Mouse (Mus musculus) C2C12 (cell line): ENCODE data around the gene Kif2c. TPM values are rescaled to one million over a fixed set of nuclear protein-coding genes. Genes with fewer than 3 reads are reported as not detected.

ENCODE experiments used
- H3K27me3 ChIP-seq: one replicate; pipeline ENCODE4 v1.6.1; 2011; ENCODE audit not compliant: control insufficient read depth, insufficient read depth, insufficient read length
- H3K36me3 ChIP-seq: one replicate; pipeline ENCODE4 v1.6.1; 2011; ENCODE audit not compliant: control insufficient read depth, insufficient read depth
- H3K4me3 ChIP-seq: one replicate; pipeline ENCODE4 v1.5.1; 2011; ENCODE audit warnings: mild to moderate bottlenecking, control low read depth; ENCODE audit not compliant: poor library complexity, insufficient read depth, severe bottlenecking
- H3K79me2 ChIP-seq: one replicate; pipeline ENCODE4 v1.6.1; 2011; ENCODE audit not compliant: control insufficient read depth, insufficient read depth
- H3K79me3 ChIP-seq: one replicate; pipeline ENCODE4 v1.6.1; 2011; ENCODE audit warnings: low read depth, control low read depth
- H3ac ChIP-seq: one replicate; pipeline ENCODE3; 2011; ENCODE audit warnings: low read depth; ENCODE audit not compliant: control insufficient read depth, insufficient read length
- CEBPB ChIP-seq: IDR thresholded peaks from one replicate; pipeline ENCODE4 v1.6.1; 2011; ENCODE audit warnings: low read depth, mild to moderate bottlenecking, control low read depth, moderate library complexity
- CTCF ChIP-seq: IDR thresholded peaks from one replicate; pipeline ENCODE4 v1.5.1; 2011; ENCODE audit not compliant: control insufficient read depth, insufficient read depth, insufficient read length
- FOSL1 ChIP-seq: IDR thresholded peaks from one replicate; pipeline ENCODE4 v1.8.0; 2011; ENCODE audit warnings: mild to moderate bottlenecking, low read length; ENCODE audit not compliant: poor library complexity, insufficient read depth, severe bottlenecking
- MAX ChIP-seq: IDR thresholded peaks from one replicate; pipeline ENCODE4 v1.6.1; 2011; ENCODE audit warnings: mild to moderate bottlenecking, control low read depth
- MYOD1 ChIP-seq: IDR thresholded peaks from one replicate; pipeline ENCODE4 v1.6.1; 2011; ENCODE audit warnings: low read depth; ENCODE audit not compliant: control insufficient read depth, insufficient read length
- MYOG ChIP-seq: IDR thresholded peaks from one replicate; pipeline ENCODE4 v1.6.1; 2011; ENCODE audit not compliant: control insufficient read depth, insufficient read length; ENCODE audit errors: extremely low read depth
- USF1 ChIP-seq: IDR thresholded peaks from one replicate; pipeline ENCODE4 v1.6.1; 2011; ENCODE audit warnings: low read depth, mild to moderate bottlenecking, control low read depth, moderate library complexity
- long read RNA-seq, 2 experiments: library from polyadenylated mRNA; unstranded; transcript quantifications; one replicate each; pipeline ENCODE4 v2.0.0; 2019 to 2020
- polyA plus RNA-seq: library from polyadenylated mRNA; unstranded; fragments of >200 nt; fragmentation: generic; extraction: Trizol; gene quantifications from one replicate; pipeline ENCODE4 v1.2.1, GENCODE M21; 2012; ENCODE audit warnings: missing spikeins

Kif2c gene
- polyA plus RNA-seq: 49.2 TPM
- long read RNA-seq, experiment 1, transcript Kif2c-201 (20 exons, 2,842 nt): major isoform, 29 of 38 reads
- long read RNA-seq, experiment 1, partial matches to known transcripts: 5 of 38 reads
- long read RNA-seq, experiment 1, other reads (novel, unspliced or antisense): 4 of 38 reads
- long read RNA-seq, experiment 2, transcript Kif2c-201 (20 exons, 2,842 nt): major isoform, 496 of 526 reads
- long read RNA-seq, experiment 2, partial matches to known transcripts: 9 of 526 reads
- long read RNA-seq, experiment 2, other reads (novel, unspliced or antisense): 21 of 526 reads

DNA sequence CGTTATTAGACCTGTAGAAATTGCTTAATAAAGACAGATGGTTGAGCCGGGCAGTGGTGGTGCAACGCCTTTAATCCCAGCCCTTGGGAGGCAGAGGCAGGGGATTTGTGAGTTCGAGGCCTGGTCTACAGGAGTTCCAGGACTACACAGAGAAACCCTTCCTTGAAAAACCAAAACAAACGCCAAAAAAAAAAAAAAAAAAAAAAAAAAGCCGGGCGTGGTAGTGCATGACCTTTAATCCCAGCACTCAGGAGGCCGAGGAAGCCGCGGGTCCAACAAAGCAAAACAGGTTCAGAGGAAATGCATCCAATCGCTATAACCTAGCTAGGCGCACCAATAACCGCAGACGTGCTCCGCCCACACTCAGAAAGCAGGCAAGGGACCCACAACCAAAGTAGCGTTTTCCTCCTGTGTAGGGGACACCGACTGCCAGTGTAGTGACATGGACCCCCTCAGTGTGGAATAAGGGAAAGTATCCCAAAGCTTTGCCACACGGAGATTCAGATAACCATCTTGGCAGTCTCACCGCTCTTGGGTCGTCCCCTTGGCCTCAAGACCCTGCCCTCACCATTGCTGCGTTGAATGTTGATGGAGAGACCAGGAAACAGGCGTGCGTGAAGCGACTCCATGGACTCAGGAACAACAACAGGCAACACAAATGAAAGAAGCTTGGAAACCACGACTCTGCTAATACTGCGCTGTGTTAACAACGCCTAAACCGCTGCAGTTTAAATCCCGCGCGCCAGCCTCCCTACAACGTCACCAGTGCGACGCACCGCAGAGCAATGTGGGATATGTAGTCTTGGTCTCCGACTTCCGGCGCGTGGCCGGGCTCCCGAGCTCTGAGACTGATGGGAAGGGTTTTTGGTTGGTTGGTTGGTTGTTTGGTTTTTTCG is at the start of gene Kif2c:
TSS of gene Kif2c (minus strand) at position 777 of the 896 bp plus-strand sequence.
- Histone ChIP-seq H3K79me2 (peaks cover 33% of the 10 kb centered on the region), H3ac (peak within 1 kb of the TSS; percentile 98), H3K4me3 (peak within 1 kb of the TSS; percentile 56), H3K27me3 (no peaks in the 10 kb centered on the region), H3K36me3 (peaks cover 30% of the 10 kb centered on the region), H3K79me3 (peaks cover 18% of the 10 kb centered on the region)
- TF ChIP-seq CTCF: no peak
- peak; percentile 27 for TF ChIP-seq USF1
- no peak for TF ChIP-seq FOSL1
- TF ChIP-seq CEBPB: no peak
- no peak for TF ChIP-seq MYOD1
- peak; percentile 80 for TF ChIP-seq MAX
- TF ChIP-seq MYOG: no peak

DNA sequence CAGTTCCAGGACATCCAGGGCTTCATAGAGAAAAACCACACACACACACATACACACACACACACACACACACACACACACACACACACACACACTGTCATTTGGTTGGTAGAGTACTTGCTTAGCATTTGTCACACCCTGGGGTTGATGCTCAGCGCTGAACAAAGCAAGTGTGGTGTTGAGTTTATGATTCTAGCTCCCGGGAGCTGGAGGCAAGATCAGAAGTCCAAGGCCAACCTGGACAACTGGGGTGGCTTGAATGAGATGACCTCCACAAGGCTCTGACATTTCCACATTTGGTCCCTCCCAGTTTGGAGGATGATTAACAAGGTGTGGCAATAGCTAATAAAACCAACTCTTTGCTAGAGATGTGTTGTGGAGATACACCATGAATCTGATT is 48.8 kb upstream of the Kif2c start:
- Histone ChIP-seq H3K36me3 (no peaks in the 10 kb centered on the region), H3K79me3 (no peaks in the 10 kb centered on the region), H3K79me2 (no peaks in the 10 kb centered on the region), H3K27me3 (peaks cover 25% of the 10 kb centered on the region), H3ac (no peak overlapping the region), H3K4me3 (no peak overlapping the region)
- no peak for TF ChIP-seq CTCF
- TF ChIP-seq USF1: no peak
- no peak for TF ChIP-seq MYOG

DNA sequence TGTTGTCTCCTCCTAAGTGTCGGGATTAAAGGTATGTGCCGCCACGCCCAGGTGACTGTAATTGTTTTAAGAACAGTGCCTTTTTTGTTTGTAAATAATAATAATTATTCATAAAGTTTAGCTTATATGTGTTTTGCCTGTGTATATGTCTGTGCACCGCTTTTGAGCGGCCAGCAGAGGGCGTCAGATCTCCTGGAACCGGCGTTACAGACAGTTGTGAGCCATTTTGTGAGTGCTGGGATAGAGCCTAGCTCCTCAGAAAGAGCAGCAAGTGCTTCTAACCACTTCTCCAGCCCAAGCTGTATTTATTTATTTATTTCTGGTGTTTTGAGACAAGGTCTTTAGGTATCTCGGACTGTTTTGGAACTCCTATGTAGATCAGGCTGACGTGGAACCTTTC is 47.9 kb upstream of the Kif2c start:
- TF ChIP-seq CTCF: no peak
- TF ChIP-seq CEBPB: no peak
- no peak for TF ChIP-seq FOSL1
- no peak for TF ChIP-seq MAX
- TF ChIP-seq MYOG: no peak
- no peak for TF ChIP-seq MYOD1
- no peak for TF ChIP-seq USF1
- H3K79me2 ChIP-seq: no peaks in the 10 kb centered on the region
- no peak overlapping the region for H3K4me3 ChIP-seq
- H3K27me3 ChIP-seq: peaks cover 24% of the 10 kb centered on the region
- no peak overlapping the region for H3ac ChIP-seq
- H3K36me3 ChIP-seq: no peaks in the 10 kb centered on the region
- H3K79me3 ChIP-seq: no peaks in the 10 kb centered on the region

DNA sequence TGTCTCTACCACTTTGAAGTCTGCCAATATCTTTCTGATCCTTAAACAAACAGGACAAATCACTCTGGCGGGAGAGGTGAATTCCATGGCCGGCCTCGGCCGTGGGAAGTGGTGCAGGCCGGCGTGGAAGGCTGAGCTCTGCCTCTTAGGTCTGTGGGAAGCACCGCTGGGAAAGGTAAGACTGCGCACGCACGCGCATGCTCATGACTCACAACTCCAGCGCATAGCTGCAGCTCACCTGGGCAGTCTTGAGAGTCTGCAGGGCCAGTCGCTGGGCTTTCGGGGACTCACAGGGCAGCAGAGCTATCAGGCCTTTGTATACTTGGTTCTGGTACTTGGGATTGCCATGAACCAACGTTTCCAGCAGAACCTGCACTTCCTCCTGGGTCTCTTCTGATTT is 47.2 kb upstream of the Kif2c start:
- no peaks in the 10 kb centered on the region for H3K36me3 ChIP-seq
- TF ChIP-seq MYOD1 (no peak), MAX (no peak), FOSL1 (no peak), CEBPB (no peak), USF1 (no peak), CTCF (no peak), MYOG (no peak)
- no peak overlapping the region for H3ac ChIP-seq
- H3K27me3 ChIP-seq: peaks cover 17% of the 10 kb centered on the region
- H3K79me3 ChIP-seq: no peaks in the 10 kb centered on the region
- no peaks in the 10 kb centered on the region for H3K79me2 ChIP-seq
- H3K4me3 ChIP-seq: no peak overlapping the region

DNA sequence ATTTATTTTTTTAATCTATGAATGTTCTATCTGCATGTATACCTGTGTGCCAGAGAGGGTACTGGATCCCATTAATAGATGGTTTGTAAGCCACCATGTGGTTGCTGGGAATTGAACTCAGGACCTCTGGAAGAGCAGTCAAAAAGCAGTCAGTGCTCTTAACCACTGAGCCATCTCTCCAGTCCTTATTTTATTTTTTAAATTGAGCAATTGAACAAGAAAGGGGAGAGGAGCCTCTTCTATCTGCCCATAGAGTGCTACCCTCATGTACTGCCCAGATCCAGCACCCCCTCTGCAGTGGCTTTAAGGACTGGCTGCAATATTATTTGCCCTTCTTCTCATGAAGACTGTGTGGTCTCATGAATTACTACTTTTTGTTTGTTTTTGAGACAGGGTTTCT is 42.8 kb upstream of the Kif2c start:
- Histone ChIP-seq H3K79me2 (no peaks in the 10 kb centered on the region), H3K4me3 (no peak overlapping the region), H3K79me3 (no peaks in the 10 kb centered on the region), H3K27me3 (peaks cover 16% of the 10 kb centered on the region), H3K36me3 (no peaks in the 10 kb centered on the region), H3ac (no peak overlapping the region)
- no peak for TF ChIP-seq USF1
- no peak for TF ChIP-seq MAX
- TF ChIP-seq FOSL1: no peak
- no peak for TF ChIP-seq CTCF
- no peak for TF ChIP-seq MYOD1
- TF ChIP-seq MYOG: no peak
- TF ChIP-seq CEBPB: no peak

DNA sequence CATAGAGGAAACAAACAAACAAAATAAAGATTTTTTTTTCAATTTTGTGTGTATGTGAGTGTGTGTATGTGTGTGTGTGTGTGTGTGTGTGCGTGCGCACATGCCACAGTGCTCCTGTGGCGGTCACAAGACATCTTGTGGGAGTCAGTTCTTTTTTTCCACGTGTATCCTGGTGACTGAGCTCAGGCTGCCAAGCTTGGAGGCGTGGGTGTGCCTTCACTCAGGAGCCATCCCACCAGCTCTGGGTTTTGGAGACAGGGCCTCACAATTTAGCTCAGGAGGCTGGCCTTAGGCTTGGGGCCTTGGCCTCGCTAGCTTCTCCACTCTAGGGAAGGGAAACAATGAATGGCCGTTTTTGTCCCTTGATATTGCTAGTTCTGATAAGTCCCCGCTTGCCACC is 41.7 kb upstream of the Kif2c start:
- Histone ChIP-seq H3K27me3 (peaks cover 9% of the 10 kb centered on the region), H3K79me2 (no peaks in the 10 kb centered on the region), H3K4me3 (no peak overlapping the region), H3K36me3 (no peaks in the 10 kb centered on the region), H3K79me3 (no peaks in the 10 kb centered on the region), H3ac (no peak overlapping the region)
- no peak for TF ChIP-seq MYOG
- no peak for TF ChIP-seq MAX
- no peak for TF ChIP-seq USF1
- no peak for TF ChIP-seq CEBPB
- no peak for TF ChIP-seq FOSL1
